Mouse (Mus musculus) neural tube, embryonic 14.5 days (tissue): ENCODE data around the gene Pla2g12a. TPM values are rescaled to one million over a fixed set of nuclear protein-coding genes. Genes with fewer than 3 reads are reported as not detected.

ENCODE experiments used
- ATAC-seq: fragments of 200-750 bp; cut with Nextera tagmentation; 2 replicates; pipeline ENCODE4 v1.8.0; 2017; ENCODE audit warnings: low read depth, mild to moderate bottlenecking, moderate TSS enrichment, moderate library complexity
- H3K27ac ChIP-seq: fragments of 300-500 bp; sonication (generic); 2 replicates; pipeline ENCODE4 v1.5.1; 2014; ENCODE audit warnings: low read depth, mild to moderate bottlenecking, control low read depth, low read length, moderate library complexity, mixed read lengths
- H3K27me3 ChIP-seq: fragments of 300-500 bp; sonication (generic); 2 replicates; pipeline ENCODE4 v1.6.1; 2014; ENCODE audit warnings: low read length; ENCODE audit not compliant: control insufficient read depth, insufficient read depth
- H3K36me3 ChIP-seq: fragments of 300-500 bp; sonication (generic); 2 replicates; pipeline ENCODE4 v1.6.1; 2014; ENCODE audit warnings: low read length, mixed read lengths; ENCODE audit not compliant: control insufficient read depth, insufficient read depth
- H3K4me1 ChIP-seq: fragments of 300-500 bp; sonication (generic); 2 replicates; pipeline ENCODE4 v1.6.1; 2014; ENCODE audit warnings: low read length; ENCODE audit not compliant: control insufficient read depth, insufficient read depth
- H3K4me2 ChIP-seq: fragments of 300-500 bp; sonication (generic); 2 replicates; pipeline ENCODE4 v1.6.1; 2014; ENCODE audit warnings: mild to moderate bottlenecking, low read depth, low read length, control low read depth
- H3K4me3 ChIP-seq: fragments of 300-500 bp; sonication (generic); 2 replicates; pipeline ENCODE4 v1.5.1; 2014; ENCODE audit warnings: low read depth, low read length, control low read depth, mixed read lengths
- H3K9ac ChIP-seq: fragments of 300-500 bp; sonication (generic); replicated peaks from 2 replicates; pipeline ENCODE4 v1.6.1; 2014; ENCODE audit warnings: low read depth, mild to moderate bottlenecking, control low read depth, low read length, mixed read lengths
- H3K9me3 ChIP-seq: fragments of 300-500 bp; sonication (generic); 2 replicates; pipeline ENCODE4 v1.6.1; 2016; ENCODE audit warnings: low read length; ENCODE audit not compliant: control insufficient read depth
- WGBS: fragments of 180-500 bp; shearing (Covaris S2); extraction: QIAGEN DNeasy Blood & Tissue Kit; methylation state at CpG from one replicate; pipeline ENCODE4 v1.1.7; 2014; 5-methylcytosine and 5-hydroxymethylcytosine counted together
- polyA plus RNA-seq: library from polyadenylated mRNA; unstranded; fragments of >200 nt; fragmentation: Nextera tagmentation; extraction: Ambion mirVana; gene quantifications from 2 replicates; pipeline ENCODE4 v1.2.1, GENCODE M21; 2014

The Pla2g12a gene
- polyA plus RNA-seq, 1 experiment from 2014 or later: 43.0 TPM

DNA sequence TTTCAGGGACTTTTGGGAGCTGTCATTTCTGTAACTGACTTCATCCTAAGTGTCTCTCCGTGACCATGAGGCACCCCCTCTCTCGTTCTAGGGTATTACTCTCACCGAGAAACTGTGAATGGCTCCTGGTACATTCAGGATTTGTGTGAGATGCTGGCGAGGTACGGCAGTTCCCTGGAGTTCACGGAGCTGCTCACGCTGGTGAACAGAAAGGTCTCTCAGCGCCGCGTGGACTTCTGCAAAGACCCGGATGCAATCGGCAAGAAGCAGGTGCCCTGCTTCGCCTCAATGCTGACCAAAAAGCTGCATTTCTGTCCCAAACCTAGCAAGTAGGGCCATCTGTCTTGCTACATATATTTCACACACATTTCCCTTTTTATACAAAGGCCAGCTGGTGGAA is 34.8 kb downstream of the Pla2g12a start:
- no peak overlapping the region for H3K4me3 ChIP-seq
- no peaks in the 10 kb centered on the region for H3K9me3 ChIP-seq
- H3K4me2 ChIP-seq: no peak overlapping the region
- 92% methylated on average over 13 of the region's 13 CpGs for WGBS
- ATAC-seq: no peak
- H3K36me3 ChIP-seq: no peaks in the 10 kb centered on the region
- no peak overlapping the region for H3K27ac ChIP-seq
- H3K27me3 ChIP-seq: no peaks in the 10 kb centered on the region
- no peaks in the 10 kb centered on the region for H3K4me1 ChIP-seq
- H3K9ac ChIP-seq: no peak overlapping the region

DNA sequence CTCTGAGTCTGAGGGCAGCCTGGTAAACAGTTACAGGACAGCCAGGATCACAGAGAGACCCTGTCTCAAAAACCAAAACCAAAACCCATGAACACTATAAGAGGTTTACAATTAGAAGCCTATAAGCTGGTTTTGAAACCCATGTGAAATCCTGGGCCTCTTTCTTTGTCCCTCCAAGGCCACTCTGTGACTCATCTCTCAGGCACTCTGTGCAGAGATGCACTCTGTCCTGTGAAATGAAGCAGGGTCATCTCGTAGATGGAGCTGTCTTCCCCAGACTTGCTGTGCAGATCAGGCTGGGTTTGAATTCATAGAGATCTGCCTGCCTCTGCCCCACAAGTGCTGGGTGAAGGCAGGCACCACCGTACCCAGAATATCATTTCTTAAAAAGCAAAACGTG is 39.0 kb downstream of the Pla2g12a start:
- WGBS: 84% methylated on average over 3 of the region's 3 CpGs

DNA sequence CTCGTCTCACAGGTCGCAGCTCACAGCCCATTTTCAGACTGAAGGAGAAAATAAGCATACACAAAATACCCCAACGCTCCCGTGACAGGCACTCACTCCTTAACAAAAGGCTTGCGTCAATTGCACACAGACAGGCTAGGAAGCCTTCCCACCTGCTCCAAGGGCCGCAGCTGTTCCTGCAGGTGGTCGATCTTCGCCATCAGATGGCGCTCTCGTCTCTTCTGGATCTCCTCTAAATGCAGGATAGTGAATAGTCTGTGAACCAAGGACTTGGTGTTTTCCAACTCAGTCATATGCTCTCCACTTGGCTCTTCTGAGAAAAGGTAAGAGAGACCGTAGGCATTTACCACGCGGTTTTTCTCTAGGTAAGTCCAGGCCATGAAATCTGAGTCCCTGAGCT is 40.0 kb downstream of the Pla2g12a start:
- H3K27me3 ChIP-seq: no peaks in the 10 kb centered on the region
- no peak overlapping the region for H3K27ac ChIP-seq
- H3K4me1 ChIP-seq: no peaks in the 10 kb centered on the region
- H3K36me3 ChIP-seq: no peaks in the 10 kb centered on the region
- no peak overlapping the region for H3K9ac ChIP-seq
- ATAC-seq: peak; percentile 90
- no peak overlapping the region for H3K4me3 ChIP-seq
- no peak overlapping the region for H3K4me2 ChIP-seq
- WGBS: 14% methylated on average over 13 of the region's 13 CpGs
- H3K9me3 ChIP-seq: no peaks in the 10 kb centered on the region

More for the DNA sequence above, 39.0 kb downstream of the Pla2g12a start:
- Histone ChIP-seq H3K4me2 (no peak overlapping the region), H3K36me3 (no peaks in the 10 kb centered on the region), H3K9me3 (no peaks in the 10 kb centered on the region), H3K9ac (no peak overlapping the region), H3K4me1 (no peaks in the 10 kb centered on the region), H3K27ac (no peak overlapping the region), H3K4me3 (no peak overlapping the region), H3K27me3 (no peaks in the 10 kb centered on the region)
- ATAC-seq: no peak

DNA sequence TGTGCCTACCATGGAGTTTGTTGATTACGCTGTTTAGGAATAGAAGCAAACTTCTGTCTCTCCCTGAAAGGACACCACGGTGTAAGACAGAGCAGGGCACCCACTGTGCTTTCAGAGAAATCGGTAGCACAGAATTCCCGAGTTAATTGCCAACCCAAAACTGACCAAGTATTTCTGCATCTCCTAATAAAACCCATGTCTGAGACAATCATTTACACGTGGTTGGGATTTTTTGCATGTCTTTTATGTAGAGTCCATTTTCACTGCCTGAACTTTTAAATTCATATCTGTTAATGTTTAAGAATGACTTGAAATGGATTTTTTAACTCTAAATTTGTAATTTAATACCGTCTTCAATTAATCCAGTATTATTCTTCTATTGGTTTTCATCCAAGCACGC is 45.2 kb downstream of the Pla2g12a start:
- Histone ChIP-seq H3K4me3 (no peak overlapping the region), H3K4me2 (no peak overlapping the region), H3K36me3 (no peaks in the 10 kb centered on the region), H3K27ac (no peak overlapping the region), H3K9ac (no peak overlapping the region), H3K27me3 (no peaks in the 10 kb centered on the region), H3K4me1 (no peaks in the 10 kb centered on the region), H3K9me3 (no peaks in the 10 kb centered on the region)
- no peak for ATAC-seq
- WGBS: 88% methylated on average over 7 of the region's 7 CpGs

DNA sequence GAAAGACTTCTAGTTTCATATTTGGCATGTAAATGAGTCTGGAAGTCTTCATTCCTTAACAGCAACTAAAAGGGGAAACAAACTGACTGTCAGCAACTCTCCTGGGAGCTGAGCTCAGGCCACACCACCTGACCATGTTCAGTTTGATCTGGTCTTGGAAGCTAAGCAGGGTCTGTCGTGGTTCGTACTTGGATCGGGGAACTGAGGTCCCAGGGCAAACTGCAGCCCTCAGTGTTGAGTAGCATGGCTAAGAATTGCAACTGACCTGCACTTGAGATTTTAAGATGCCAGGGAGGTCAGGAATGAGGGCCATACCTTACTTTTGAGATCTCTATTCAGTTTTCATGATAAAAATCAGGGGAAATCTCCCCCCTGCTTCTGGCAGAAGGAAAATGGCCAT is 47.5 kb downstream of the Pla2g12a start:
- ATAC-seq: no peak
- no peak overlapping the region for H3K4me3 ChIP-seq

DNA sequence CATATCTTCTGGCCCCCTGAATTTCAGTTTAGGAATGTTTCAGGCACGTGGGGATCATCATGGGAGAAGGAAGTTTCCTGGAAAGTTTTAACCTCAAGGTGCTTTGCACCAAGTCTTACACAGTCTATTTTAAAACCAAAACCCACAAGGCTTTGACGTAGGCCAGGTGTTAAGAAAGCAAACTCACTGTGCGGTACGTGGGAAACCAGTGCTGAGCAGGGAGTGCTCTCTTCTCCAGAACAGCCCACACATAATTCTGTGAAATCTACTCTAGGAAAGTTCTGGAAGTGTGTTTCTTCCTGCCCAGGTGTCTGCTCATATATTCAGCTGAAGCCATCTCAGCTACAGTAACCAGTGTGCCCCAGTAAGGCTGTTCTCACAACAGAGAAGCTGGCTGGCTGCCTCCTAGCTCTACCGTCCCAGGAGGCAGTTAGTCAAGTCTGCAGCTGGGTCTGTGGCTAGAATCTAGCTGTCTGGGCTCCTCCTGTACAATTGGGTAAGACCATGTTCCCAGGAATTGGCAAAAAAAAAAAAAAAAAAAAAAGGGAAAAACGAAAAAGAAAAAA is 51.9 kb downstream of the Pla2g12a start:
- no peak overlapping the region for H3K4me2 ChIP-seq

More for the DNA sequence above, 47.5 kb downstream of the Pla2g12a start:
- no peaks in the 10 kb centered on the region for H3K4me1 ChIP-seq
- H3K27me3 ChIP-seq: no peaks in the 10 kb centered on the region
- 94% methylated on average over 3 of the region's 3 CpGs for WGBS
- no peak overlapping the region for H3K4me2 ChIP-seq
- no peak overlapping the region for H3K27ac ChIP-seq
- no peak overlapping the region for H3K9ac ChIP-seq
- no peaks in the 10 kb centered on the region for H3K36me3 ChIP-seq
- H3K9me3 ChIP-seq: no peaks in the 10 kb centered on the region

DNA sequence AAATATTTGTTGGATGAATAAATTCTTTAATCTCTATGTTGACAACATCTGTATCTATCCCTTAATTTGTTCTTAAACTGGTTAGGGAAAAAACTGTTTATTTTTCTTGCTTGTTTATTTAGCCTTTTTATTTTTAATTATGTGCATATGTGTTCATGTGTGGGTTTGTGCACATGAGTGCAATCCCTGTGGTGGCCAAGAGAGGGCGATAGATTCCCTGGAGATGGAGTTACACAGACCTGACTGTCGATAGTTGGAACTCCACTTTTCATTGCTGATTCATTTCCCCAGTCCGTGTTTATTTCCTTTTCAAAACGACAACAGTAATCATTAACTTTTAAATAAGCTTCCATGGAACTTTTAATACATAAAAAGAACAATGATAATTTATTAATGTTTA is 54.0 kb downstream of the Pla2g12a start:
- Histone ChIP-seq H3K9me3 (no peaks in the 10 kb centered on the region), H3K4me3 (no peak overlapping the region), H3K27ac (no peak overlapping the region), H3K4me2 (no peak overlapping the region), H3K36me3 (no peaks in the 10 kb centered on the region), H3K9ac (no peak overlapping the region), H3K4me1 (no peaks in the 10 kb centered on the region), H3K27me3 (no peaks in the 10 kb centered on the region)
- ATAC-seq: no peak
- WGBS: 49% methylated on average over 4 of the region's 4 CpGs

More for the DNA sequence above, 51.9 kb downstream of the Pla2g12a start:
- Histone ChIP-seq H3K27me3 (no peaks in the 10 kb centered on the region), H3K27ac (no peak overlapping the region), H3K4me1 (no peaks in the 10 kb centered on the region), H3K4me3 (no peak overlapping the region), H3K36me3 (no peaks in the 10 kb centered on the region), H3K9ac (no peak overlapping the region), H3K9me3 (no peaks in the 10 kb centered on the region)
- no peak for ATAC-seq
- WGBS: 70% methylated on average over 6 of the region's 6 CpGs

DNA sequence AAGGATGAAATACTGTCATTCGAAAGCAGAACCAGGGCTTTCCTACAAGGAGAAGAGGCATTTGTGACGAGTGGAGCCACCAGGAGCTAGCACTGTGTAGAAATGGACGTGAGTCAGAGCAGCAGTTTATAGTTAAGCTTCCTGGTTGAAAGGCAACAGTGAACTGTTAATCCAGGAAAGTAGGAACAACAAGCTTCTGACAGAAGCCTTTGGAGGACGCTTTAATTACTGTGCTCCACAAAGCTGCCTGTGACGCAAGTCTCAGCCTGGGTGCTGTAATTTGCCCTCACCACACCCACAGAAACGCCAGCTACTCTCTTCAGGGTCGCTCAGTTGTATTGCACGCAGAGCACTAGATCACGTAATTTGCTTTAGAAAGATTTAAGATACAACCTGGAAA is 58.2 kb downstream of the Pla2g12a start:
- 32% methylated on average over 9 of the region's 9 CpGs for WGBS
- no peaks in the 10 kb centered on the region for H3K9me3 ChIP-seq
- no peaks in the 10 kb centered on the region for H3K27me3 ChIP-seq
- no peak overlapping the region for H3K9ac ChIP-seq
- no peaks in the 10 kb centered on the region for H3K4me1 ChIP-seq
- no peaks in the 10 kb centered on the region for H3K36me3 ChIP-seq
- ATAC-seq: no peak
- no peak overlapping the region for H3K4me3 ChIP-seq
- H3K4me2 ChIP-seq: no peak overlapping the region
- no peak overlapping the region for H3K27ac ChIP-seq

DNA sequence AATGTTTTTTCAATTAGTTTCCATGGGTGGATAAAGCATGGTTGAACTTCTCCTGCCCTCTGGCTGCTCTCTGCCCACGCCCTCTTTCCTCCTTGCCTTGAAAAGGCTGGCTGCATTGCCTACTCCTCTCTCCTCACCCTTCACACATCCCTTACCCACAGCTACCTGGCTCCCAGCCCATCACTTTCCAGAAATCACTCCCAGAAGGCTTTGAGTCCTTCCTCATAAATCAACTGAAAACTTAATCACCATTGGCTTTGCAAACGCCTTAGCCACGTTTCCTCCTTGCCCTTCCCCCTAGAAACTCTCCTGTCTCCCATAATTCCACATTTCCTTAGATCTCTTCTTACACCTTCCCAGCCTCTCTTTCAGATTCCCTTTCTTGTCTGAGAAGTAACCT is 59.4 kb downstream of the Pla2g12a start:
- Histone ChIP-seq H3K4me2 (no peak overlapping the region), H3K9me3 (no peaks in the 10 kb centered on the region), H3K36me3 (no peaks in the 10 kb centered on the region), H3K4me3 (no peak overlapping the region), H3K4me1 (no peaks in the 10 kb centered on the region), H3K27ac (no peak overlapping the region), H3K27me3 (no peaks in the 10 kb centered on the region), H3K9ac (no peak overlapping the region)
- WGBS: 30% methylated on average over 3 of the region's 3 CpGs
- no peak; the same call in 1 of the 2 replicates for ATAC-seq
